Mouse (Mus musculus) intestine, postnatal 0 days (tissue): Measurements from ENCODE around the gene Hist1h4h. TPM values are rescaled to one million over a fixed set of nuclear protein-coding genes. Genes with fewer than 3 reads are reported as not detected.
"Not testable (repeated sequence)": the region's sequence is repeated elsewhere in the genome, so short reads cannot be mapped to it uniquely, and the experiment has no call there.

Experiments
- ATAC-seq: fragments of 200-750 bp; cut with Nextera tagmentation; 2 replicates; pipeline ENCODE4 v1.8.0; 2017; ENCODE audit warnings: mild to moderate bottlenecking, moderate TSS enrichment, moderate library complexity
- H3K27ac ChIP-seq: fragments of 300-500 bp; sonication (generic); 2 replicates; pipeline ENCODE4 v1.5.1; 2014; ENCODE audit warnings: mild to moderate bottlenecking, low read depth, low read length, moderate library complexity
- H3K27me3 ChIP-seq: fragments of 300-500 bp; sonication (generic); replicated peaks from 2 replicates; pipeline ENCODE4 v1.6.1; 2014; ENCODE audit warnings: low read length, mixed read lengths; ENCODE audit not compliant: control insufficient read depth, insufficient read depth
- H3K36me3 ChIP-seq: fragments of 300-500 bp; sonication (generic); 2 replicates; pipeline ENCODE4 v1.6.1; 2014; ENCODE audit warnings: mild to moderate bottlenecking, moderate library complexity; ENCODE audit not compliant: control insufficient read depth, insufficient read depth
- H3K4me1 ChIP-seq: fragments of 300-500 bp; sonication (generic); replicated peaks from 2 replicates; pipeline ENCODE4 v1.6.1; 2014; ENCODE audit warnings: antibody characterized with exemption, low read length, mixed read lengths; ENCODE audit not compliant: control insufficient read depth, insufficient read depth
- H3K4me2 ChIP-seq: fragments of 300-500 bp; sonication (generic); replicated peaks from 2 replicates; pipeline ENCODE4 v1.6.1; 2014; ENCODE audit warnings: low read depth, mild to moderate bottlenecking, moderate library complexity
- H3K4me3 ChIP-seq: fragments of 300-500 bp; sonication (generic); 2 replicates; pipeline ENCODE4 v1.5.1; 2014; ENCODE audit warnings: low read depth, low read length
- H3K9ac ChIP-seq: fragments of 300-500 bp; sonication (generic); 2 replicates; pipeline ENCODE4 v1.6.1; 2014; ENCODE audit warnings: mild to moderate bottlenecking, low read depth, low read length
- H3K9me3 ChIP-seq: fragments of 300-500 bp; sonication (generic); 2 replicates; pipeline ENCODE4 v1.6.1; 2016; ENCODE audit warnings: mixed run types; ENCODE audit not compliant: control insufficient read depth
- CTCF ChIP-seq: sonication (generic); IDR thresholded peaks from 2 replicates; pipeline ENCODE4 v1.5.1; 2016; ENCODE audit warnings: low read depth, mild to moderate bottlenecking, control low read depth, antibody characterized with exemption, moderate library complexity
- WGBS: fragments of 180-500 bp; shearing (Covaris S2); extraction: QIAGEN DNeasy Blood & Tissue Kit; methylation state at CpG from one replicate; pipeline ENCODE4 v1.1.7; 2014; 5-methylcytosine and 5-hydroxymethylcytosine counted together
- polyA plus RNA-seq: library from polyadenylated mRNA; unstranded; fragments of >200 nt; fragmentation: Nextera tagmentation; extraction: Ambion mirVana; gene quantifications from 2 replicates; pipeline ENCODE4 v1.2.1, GENCODE M21; 2015

Hist1h4h gene
- polyA plus RNA-seq, 1 experiment from 2014 or later, result 6.1 TPM

DNA sequence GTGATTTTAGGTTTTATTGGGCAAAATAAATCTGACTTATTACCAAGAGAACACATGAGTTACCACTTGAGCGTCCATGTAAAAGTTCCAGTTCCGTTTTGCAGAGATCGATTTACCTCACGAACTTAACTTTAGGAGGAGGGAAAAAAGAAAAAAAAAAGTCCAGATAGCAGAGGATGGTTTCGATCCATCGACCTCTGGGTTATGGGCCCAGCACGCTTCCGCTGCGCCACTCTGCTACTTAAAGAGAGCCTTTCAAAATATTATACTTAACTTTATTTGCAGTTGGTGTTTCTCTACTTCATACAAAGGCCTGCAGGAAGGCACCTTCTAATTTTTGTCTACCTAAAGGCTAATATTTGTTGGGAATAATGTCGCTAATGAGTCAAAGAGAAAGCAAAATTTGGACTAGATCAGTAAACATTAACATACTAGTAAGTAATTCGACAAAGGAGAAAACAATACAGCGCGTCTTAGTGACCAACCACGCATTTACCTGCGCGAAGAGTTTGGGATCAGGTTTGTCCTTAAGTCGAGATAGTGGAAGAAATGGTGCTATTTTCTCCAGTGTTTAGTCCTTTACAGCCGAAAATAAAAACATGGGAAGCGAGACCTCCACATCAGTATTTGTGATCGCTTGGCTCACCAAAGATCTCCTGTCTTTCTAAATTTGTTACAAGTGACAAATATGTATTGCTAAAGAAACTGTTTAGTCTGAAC, 509 bp upstream of the Hist1h4h start:
- TF ChIP-seq CTCF, result no peak
- peak overlapping the region; percentile 74 for H3K4me2 ChIP-seq
- no peaks in the 10 kb centered on the region for H3K27me3 ChIP-seq
- peak overlapping the region; percentile 65 for H3K9ac ChIP-seq
- under 1% methylated on average over 20 of the region's 20 CpGs for WGBS
- peak overlapping the region; percentile 96 for H3K27ac ChIP-seq
- no peaks in the 10 kb centered on the region for H3K9me3 ChIP-seq
- H3K4me3 ChIP-seq, result peak overlapping the region; percentile 49
- ATAC-seq, result no peak; the same call in 1 of the 2 replicates
- peaks cover 6% of the 10 kb centered on the region; the same call in 1 of the 2 replicates for H3K4me1 ChIP-seq
- no peaks in the 10 kb centered on the region for H3K36me3 ChIP-seq

DNA sequence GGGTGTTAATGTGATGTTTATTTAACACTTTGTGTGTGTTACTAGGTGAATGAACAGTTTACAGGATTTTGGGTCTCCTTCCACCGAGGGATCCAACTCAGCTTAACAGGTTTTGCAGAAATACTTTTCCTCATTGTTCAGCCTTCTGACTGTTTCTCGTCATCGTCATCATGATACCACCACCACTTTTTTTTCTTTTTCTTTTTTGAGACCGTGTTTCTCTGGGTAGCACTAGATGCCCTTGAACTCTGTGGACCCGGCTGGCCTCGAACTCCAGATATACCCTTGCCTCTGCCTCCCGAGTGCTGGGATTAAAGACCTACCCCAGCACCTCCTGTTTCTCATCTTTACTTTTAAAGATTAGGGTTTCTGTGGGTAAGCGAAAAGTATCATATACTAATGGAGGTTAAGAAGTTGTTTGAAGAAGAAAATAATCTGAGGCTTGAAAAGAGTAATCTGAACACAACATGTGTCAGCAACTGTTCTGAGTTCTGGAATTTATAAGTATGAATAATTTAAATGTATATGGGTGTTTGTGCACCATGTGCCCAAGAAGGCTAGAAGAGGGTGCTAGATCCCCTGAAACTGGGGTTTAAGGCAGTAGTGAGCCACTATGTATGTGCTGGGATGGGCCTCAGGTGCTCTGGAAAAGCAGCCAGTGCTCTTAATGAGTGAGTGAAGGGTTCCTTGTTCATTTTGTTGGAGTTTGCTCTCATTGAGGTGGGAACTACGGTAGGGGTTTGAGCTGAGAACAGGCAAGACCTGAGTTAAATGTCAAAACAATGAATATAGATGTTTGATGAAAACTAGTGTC, 1.6 kb downstream of the Hist1h4h start:
- Histone ChIP-seq H3K36me3 (no peaks in the 10 kb centered on the region), H3K4me1 (peaks cover 3% of the 10 kb centered on the region; the same call in 1 of the 2 replicates), H3K4me2 (peak overlapping the region; percentile 74), H3K9ac (no peak overlapping the region; the same call in 1 of the 2 replicates), H3K9me3 (no peaks in the 10 kb centered on the region), H3K27ac (0 out of 2 replicates have a peak overlapping the region, but pooled peaks have one; percentile 96), H3K4me3 (peak overlapping the region; percentile 49), H3K27me3 (no peaks in the 10 kb centered on the region)
- ATAC-seq, result no peak
- TF ChIP-seq CTCF, result no peak
- 17% methylated on average over 9 of the region's 9 CpGs for WGBS

DNA sequence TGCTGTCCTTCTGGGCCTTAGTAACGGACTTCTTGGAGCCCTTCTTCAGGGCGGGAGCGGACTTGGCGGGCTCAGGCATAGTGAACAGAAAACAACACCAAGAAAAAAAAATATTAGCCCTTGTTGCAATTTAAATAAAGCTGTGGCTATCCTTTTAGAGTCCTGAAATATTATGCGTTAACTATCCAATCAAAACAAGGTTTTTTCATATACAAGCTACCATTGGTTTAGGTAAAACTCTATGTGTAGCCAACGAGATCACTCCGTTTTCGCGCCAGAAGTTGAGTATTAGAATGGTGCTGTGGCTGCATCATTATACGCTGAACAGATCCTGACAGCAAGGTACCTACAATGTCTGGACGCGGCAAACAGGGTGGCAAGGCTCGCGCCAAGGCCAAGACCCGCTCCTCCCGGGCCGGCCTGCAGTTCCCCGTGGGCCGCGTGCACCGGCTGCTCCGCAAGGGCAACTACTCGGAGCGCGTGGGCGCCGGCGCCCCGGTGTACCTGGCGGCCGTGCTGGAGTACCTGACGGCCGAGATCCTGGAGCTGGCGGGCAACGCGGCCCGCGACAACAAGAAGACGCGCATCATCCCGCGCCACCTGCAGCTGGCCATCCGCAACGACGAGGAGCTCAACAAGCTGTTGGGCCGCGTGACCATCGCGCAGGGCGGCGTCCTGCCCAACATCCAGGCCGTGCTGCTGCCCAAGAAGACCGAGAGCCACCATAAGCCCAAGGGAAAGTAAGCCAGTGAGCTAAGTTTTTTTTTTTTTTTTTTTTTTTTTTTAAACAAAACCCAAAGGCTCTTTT, 2.9 kb downstream of the Hist1h4h start, which contains the start of gene Hist1h2af:
Gene Hist1h2af (plus strand): TSS at position 347 of the 808 bp plus-strand sequence.
- Histone ChIP-seq H3K4me2 (peak within 1 kb of the TSS; percentile 82), H3K4me3 (peak within 1 kb of the TSS; percentile 45), H3K27ac (peak within 1 kb of the TSS; percentile 51), H3K9ac (peak within 1 kb of the TSS; percentile 43; the same call in 1 of the 2 replicates)
- peak; percentile 20 for TF ChIP-seq CTCF
- under 1% methylated on average over 25 of the region's 53 CpGs for WGBS
- not testable (repeated sequence) for H3K9me3 ChIP-seq, H3K27me3 ChIP-seq, H3K36me3 ChIP-seq, H3K4me1 ChIP-seq
- ATAC-seq, result 0 out of 2 replicates have a peak, but pooled peaks have one; percentile 22

DNA sequence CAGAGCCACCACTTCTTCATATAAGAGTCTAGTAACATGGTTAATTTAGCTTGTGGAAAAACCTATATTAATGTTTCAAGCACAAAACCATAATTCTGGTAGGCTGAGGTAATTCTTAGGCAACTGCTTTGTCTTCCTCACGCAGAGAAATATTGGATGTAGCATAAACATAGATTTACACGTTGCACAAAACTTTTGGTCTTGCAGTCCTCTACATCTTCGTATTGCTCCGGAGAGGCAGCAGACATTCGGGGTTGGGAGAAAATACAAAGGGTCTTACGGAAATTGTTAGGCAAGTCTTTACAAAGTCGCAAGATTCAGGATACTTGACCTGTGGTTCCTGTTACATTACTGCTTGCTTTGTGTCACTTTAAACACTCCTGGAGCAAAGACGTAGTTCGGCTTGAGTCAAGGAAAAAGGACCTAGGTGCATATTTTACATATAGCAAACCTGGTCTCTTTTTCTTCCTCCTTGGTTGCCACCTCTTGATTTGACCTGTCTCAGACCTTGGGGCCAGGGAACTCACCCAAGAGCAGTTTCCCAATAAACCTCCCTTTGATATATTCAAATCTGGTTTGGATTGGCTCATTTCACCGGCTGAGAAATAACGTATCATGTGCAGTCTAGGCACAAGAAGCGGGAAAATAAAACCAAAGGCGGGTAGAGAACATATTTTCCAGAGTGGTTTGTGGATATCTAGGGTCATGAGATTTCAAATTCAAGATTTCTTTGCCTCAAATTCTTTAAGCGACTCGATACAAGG, 3.7 kb downstream of the Hist1h4h start:
- no peak for TF ChIP-seq CTCF
- Histone ChIP-seq H3K4me1 (peaks cover 3% of the 10 kb centered on the region; the same call in 1 of the 2 replicates), H3K4me2 (peak overlapping the region; percentile 82), H3K9ac (peak overlapping the region; percentile 43; the same call in 1 of the 2 replicates), H3K36me3 (no peaks in the 10 kb centered on the region), H3K9me3 (no peaks in the 10 kb centered on the region), H3K27me3 (no peaks in the 10 kb centered on the region), H3K4me3 (peak overlapping the region; percentile 45), H3K27ac (peak overlapping the region; percentile 51)
- peak; percentile 48 for ATAC-seq
- under 1% methylated on average over 15 of the region's 15 CpGs for WGBS

DNA sequence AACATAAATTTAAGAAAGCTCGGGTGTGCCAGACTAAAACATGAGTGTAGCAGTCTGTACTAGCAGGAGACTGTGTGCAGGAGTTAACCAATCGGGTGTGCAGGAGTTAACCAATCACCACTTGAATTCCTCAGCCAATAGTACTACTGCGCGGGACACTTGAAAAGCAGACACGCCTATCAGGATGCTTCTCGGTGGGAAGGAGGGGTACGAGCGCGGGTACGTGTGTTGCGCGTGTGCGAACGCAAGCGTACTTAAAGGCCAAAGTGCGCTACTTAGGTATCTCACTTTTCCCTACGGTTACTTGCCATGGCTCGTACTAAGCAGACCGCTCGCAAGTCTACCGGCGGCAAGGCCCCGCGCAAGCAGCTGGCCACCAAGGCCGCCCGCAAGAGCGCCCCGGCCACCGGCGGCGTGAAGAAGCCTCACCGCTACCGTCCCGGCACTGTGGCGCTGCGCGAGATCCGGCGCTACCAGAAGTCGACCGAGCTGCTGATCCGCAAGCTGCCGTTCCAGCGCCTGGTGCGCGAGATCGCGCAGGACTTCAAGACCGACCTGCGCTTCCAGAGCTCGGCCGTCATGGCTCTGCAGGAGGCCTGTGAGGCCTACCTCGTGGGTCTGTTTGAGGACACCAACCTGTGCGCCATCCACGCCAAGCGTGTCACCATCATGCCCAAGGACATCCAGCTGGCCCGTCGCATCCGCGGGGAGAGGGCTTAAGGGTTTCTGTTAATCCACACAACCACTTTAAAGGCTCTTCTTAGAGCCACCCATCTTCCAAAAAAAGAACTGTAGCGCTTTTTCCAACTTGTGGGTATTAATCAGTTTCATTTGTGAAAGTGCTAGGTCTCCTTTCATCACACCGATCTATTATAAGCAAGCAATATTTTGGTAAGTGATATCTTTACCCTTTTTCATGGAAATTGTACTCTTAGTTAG, 4.6 kb downstream of the Hist1h4h start, which contains the start of gene Hist1h3g:
Gene Hist1h3g (plus strand): TSS at position 286 of the 939 bp plus-strand sequence.
- H3K9ac ChIP-seq, result peak within 1 kb of the TSS; percentile 43
- WGBS, result under 1% methylated on average over 36 of the region's 62 CpGs
- H3K27me3 ChIP-seq, H3K9me3 ChIP-seq, H3K4me1 ChIP-seq, H3K36me3 ChIP-seq: not testable (repeated sequence)
- ATAC-seq, result peak; percentile 85
- H3K4me2 ChIP-seq, result peak within 1 kb of the TSS; percentile 82
- peak within 1 kb of the TSS; percentile 45 for H3K4me3 ChIP-seq
- peak within 1 kb of the TSS; percentile 51 for H3K27ac ChIP-seq
